Mouse (Mus musculus): ENCODE measurements around the gene Kctd11. TPM values are rescaled to one million over a fixed set of nuclear protein-coding genes. Genes with fewer than 3 reads are reported as not detected.

Gene Kctd11
- polyA plus RNA-seq, 1 experiment from 2014 or later: 7.7 TPM

DNA sequence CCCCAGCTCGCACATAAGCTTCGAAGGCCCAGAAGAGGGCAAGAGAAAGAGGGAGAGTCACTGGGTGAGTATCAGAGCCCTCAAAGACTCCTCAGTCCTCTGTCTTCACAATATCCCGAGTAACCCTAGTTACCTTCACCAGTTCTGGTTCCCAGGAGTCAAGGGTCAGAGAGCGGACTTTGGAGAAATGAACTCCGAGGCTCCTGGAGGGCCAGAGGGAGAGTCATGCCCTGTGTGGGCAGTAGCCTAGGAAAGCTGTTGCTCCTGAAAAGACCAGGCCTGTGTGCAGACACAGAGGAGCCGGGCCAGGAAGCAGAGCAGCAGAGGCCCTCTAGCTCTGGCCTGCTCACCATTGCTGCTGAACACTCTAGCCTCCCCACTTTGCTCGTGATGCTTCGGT, 3.5 kb upstream of the Kctd11 start:
- Histone ChIP-seq H3K27me3 (ENCODE audit: insufficient read depth, low read length) (no peaks in the 10 kb centered on the region), H3K4me3 (replicated peaks; ENCODE audit: low read depth, low read length) (no peak overlapping the region), H3K9ac (ENCODE audit: low read depth, low read length) (no peak overlapping the region), H3K4me1 (replicated peaks; ENCODE audit: insufficient read depth, low read length) (peaks cover 11% of the 10 kb centered on the region; the same call in 1 of the 2 replicates), H3K9me3 (replicated peaks; ENCODE audit: low read length) (no peaks in the 10 kb centered on the region), H3K27ac (peak overlapping the region; percentile 2; the same call in 1 of the 2 replicates), H3K4me2 (ENCODE audit: low read length) (peak overlapping the region; percentile 30; the same call in 1 of the 2 replicates), H3K36me3 (ENCODE audit: insufficient read depth, low read length) (no peaks in the 10 kb centered on the region)
- no peak for TF ChIP-seq CTCF (IDR thresholded peaks at IDR 0.05; ENCODE audit: low read depth)
- DNase-seq (ENCODE audit: low spot score): no peak
- 66% methylated on average over 8 of the region's 8 CpGs for WGBS
- ATAC-seq (replicated peaks; ENCODE audit: low FRiP score, low read depth): no peak

DNA sequence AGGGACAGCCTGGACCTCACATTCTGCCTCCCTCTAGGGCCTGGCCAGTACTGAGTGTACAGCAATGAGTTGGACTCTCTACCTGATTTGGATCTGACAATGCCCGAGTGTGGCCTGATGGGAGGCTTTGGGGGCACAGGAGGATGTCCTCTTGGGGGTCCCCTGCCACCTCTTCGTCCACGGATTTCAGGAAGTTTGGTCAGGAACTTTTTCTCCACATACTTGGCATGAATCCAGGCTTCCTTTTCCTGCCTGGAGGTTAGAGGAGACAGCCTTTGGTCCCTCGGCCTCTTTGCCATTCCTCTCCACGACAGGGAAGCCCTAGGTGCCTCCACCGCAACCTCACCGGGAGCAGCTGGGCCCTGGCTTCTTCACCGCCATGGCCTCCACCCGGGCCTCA, 3.0 kb upstream of the Kctd11 start:
- peaks cover 15% of the 10 kb centered on the region for H3K4me1 ChIP-seq (replicated peaks; ENCODE audit: insufficient read depth, low read length)
- no peaks in the 10 kb centered on the region for H3K9me3 ChIP-seq (replicated peaks; ENCODE audit: low read length)
- H3K4me3 ChIP-seq (replicated peaks; ENCODE audit: low read depth, low read length): no peak overlapping the region
- ATAC-seq (replicated peaks; ENCODE audit: low FRiP score, low read depth): no peak
- no peak for DNase-seq (ENCODE audit: low spot score)
- H3K27me3 ChIP-seq (ENCODE audit: insufficient read depth, low read length): no peaks in the 10 kb centered on the region
- no peak overlapping the region for H3K9ac ChIP-seq (ENCODE audit: low read depth, low read length)
- 48% methylated on average over 9 of the region's 9 CpGs for WGBS
- H3K27ac ChIP-seq: peak overlapping the region; percentile 2; the same call in 1 of the 2 replicates
- no peak for TF ChIP-seq CTCF (IDR thresholded peaks at IDR 0.05; ENCODE audit: low read depth)
- H3K36me3 ChIP-seq (ENCODE audit: insufficient read depth, low read length): no peaks in the 10 kb centered on the region
- H3K4me2 ChIP-seq (ENCODE audit: low read length): peak overlapping the region; percentile 30; the same call in 1 of the 2 replicates

DNA sequence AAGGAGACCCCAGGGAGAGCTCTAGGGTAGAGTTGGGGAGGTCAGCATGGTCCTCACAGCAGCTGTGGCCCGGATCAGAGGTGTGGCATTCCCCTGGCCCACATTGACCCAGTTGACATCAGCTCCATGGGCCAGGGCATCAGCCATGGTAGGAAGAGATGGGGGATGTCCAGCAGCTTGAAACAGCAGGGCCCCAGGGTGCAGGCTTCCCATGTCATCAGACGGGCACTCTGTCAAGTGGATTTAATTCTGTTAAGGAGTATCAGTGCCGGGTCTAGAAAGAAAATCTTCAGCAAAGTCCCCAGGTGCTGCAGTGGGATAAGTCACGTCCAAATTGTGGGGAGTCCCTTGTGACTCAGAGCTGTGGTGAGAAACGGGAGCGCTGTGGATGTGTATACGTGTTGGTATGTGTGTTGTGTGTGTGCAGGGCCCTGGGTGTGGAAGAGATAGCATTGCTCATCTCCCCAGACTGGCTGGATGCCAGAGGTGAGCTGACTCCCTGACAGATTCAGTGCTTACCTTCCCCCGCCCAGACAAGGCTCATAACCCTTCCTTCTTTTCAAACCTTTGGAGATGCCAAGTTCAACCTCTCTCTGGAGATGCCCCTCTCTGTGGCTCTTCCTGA, 2.4 kb upstream of the Kctd11 start:
- 82% methylated on average over 8 of the region's 8 CpGs for WGBS
- Histone ChIP-seq H3K9ac (ENCODE audit: low read depth, low read length) (no peak overlapping the region), H3K27ac (peak overlapping the region; percentile 2; the same call in 1 of the 2 replicates), H3K4me3 (replicated peaks; ENCODE audit: low read depth, low read length) (no peak overlapping the region), H3K4me2 (ENCODE audit: low read length) (no peak overlapping the region), H3K4me1 (replicated peaks; ENCODE audit: insufficient read depth, low read length) (peaks cover 21% of the 10 kb centered on the region), H3K36me3 (ENCODE audit: insufficient read depth, low read length) (no peaks in the 10 kb centered on the region), H3K9me3 (replicated peaks; ENCODE audit: low read length) (no peaks in the 10 kb centered on the region), H3K27me3 (ENCODE audit: insufficient read depth, low read length) (no peaks in the 10 kb centered on the region)
- no peak for ATAC-seq (replicated peaks; ENCODE audit: low FRiP score, low read depth)
- DNase-seq (ENCODE audit: low spot score): no peak
- no peak for TF ChIP-seq CTCF (IDR thresholded peaks at IDR 0.05; ENCODE audit: low read depth)

DNA sequence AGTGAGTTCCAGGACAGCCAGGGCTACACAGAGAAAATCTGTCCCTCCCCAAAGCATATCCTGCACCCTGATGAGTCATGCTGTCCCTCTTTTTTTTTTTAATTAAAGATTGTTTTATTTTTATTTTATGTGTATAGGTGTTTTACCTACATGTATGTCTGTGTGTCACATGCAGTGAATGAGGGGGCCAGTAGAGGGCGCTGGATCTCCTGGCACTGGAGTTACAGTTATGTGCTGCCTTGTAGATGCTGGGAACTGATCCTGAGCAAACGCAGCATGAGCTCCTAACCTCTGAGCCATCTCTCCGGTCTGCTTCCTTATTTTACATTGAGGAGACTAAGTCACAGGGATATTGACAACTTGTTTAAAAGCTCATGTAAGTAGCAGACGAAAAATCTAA, 1.9 kb upstream of the Kctd11 start:
- Histone ChIP-seq H3K27ac (no peak overlapping the region), H3K9me3 (replicated peaks; ENCODE audit: low read length) (no peaks in the 10 kb centered on the region), H3K27me3 (ENCODE audit: insufficient read depth, low read length) (no peaks in the 10 kb centered on the region), H3K36me3 (ENCODE audit: insufficient read depth, low read length) (no peaks in the 10 kb centered on the region), H3K4me3 (replicated peaks; ENCODE audit: low read depth, low read length) (no peak overlapping the region), H3K4me1 (replicated peaks; ENCODE audit: insufficient read depth, low read length) (peaks cover 22% of the 10 kb centered on the region), H3K9ac (ENCODE audit: low read depth, low read length) (no peak overlapping the region), H3K4me2 (ENCODE audit: low read length) (no peak overlapping the region)
- WGBS: 72% methylated on average over 4 of the region's 4 CpGs
- ATAC-seq (replicated peaks; ENCODE audit: low FRiP score, low read depth) (no peak), DNase-seq (ENCODE audit: low spot score) (no peak)
- peak; percentile 58 for TF ChIP-seq CTCF (IDR thresholded peaks at IDR 0.05; ENCODE audit: low read depth)

DNA sequence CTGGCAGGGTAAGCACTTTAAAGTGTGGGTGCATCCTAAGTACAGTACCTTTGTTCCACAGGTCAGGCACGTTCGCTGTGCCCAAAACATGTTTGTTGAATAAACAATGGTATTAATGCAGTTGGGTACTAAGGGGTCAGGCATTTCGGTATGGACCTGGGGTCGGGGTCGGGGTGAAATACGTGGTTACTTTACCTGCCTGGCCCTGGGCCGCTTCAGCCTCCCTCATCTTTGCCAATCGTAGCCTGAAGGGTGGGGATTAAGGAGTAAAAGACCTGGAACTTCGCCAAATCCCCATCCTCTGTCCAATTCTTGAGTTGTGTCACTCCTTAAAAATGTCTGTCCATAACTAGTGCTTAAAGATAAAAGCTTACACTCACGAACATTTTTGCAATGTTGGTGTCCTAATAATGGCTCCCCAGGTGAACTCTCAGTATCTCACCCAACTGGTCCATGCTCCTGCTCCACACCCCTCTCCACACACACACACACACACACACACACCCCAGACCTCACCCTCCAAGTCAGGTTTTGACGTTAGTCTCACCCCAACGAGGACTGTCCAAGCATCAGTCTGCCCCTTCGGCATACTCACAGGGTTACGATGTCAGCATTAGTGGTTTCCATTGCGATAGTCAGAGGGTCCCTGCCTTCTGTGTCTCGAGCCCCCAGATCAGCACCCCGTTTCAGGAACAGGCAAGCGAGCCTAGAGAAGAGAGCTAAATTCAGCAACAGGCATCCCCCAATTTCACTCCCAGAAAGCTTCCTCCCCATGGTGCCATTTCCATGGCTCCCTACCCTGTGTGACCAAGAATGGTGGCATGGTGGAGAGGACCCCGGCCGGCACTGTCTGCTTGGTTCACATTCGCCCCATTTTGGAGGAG, 823 bp upstream of the Kctd11 start:
- Histone ChIP-seq H3K9me3 (replicated peaks; ENCODE audit: low read length) (no peaks in the 10 kb centered on the region), H3K36me3 (ENCODE audit: insufficient read depth, low read length) (no peaks in the 10 kb centered on the region), H3K4me1 (replicated peaks; ENCODE audit: insufficient read depth, low read length) (peaks cover 27% of the 10 kb centered on the region), H3K9ac (ENCODE audit: low read depth, low read length) (peak overlapping the region; percentile 59), H3K27ac (peak overlapping the region; percentile 91), H3K4me2 (ENCODE audit: low read length) (peak overlapping the region; percentile 82), H3K4me3 (replicated peaks; ENCODE audit: low read depth, low read length) (peak overlapping the region; percentile 46), H3K27me3 (ENCODE audit: insufficient read depth, low read length) (no peaks in the 10 kb centered on the region)
- no peak for TF ChIP-seq CTCF (IDR thresholded peaks at IDR 0.05; ENCODE audit: low read depth)
- peak; percentile 2; the same call in 1 of the 2 replicates for ATAC-seq (replicated peaks; ENCODE audit: low FRiP score, low read depth)
- WGBS: 53% methylated on average over 21 of the region's 21 CpGs
- DNase-seq (ENCODE audit: low spot score): no peak

DNA sequence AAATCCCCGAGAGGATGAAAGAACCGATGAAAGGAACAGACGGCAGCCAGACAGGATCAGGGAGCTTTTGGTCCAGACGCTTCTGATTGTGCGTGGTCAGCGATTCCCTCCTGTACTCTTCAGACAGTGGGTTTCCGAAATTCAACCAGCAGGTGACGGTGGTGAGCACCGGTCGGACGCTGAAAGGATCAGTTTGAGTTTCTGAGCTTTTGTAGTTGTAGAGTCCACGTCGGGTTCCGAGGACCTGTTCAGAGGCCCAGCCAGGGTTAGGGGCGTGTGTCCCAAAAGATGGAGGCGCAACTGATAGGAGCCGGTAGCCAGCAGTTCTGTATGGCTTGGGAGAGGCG, 727 bp downstream of the Kctd11 start:
- Histone ChIP-seq H3K36me3 (ENCODE audit: insufficient read depth, low read length) (no peaks in the 10 kb centered on the region), H3K4me1 (replicated peaks; ENCODE audit: insufficient read depth, low read length) (peaks cover 27% of the 10 kb centered on the region), H3K4me3 (replicated peaks; ENCODE audit: low read depth, low read length) (peak overlapping the region; percentile 46), H3K27ac (peak overlapping the region; percentile 91), H3K4me2 (ENCODE audit: low read length) (peak overlapping the region; percentile 82), H3K27me3 (ENCODE audit: insufficient read depth, low read length) (no peaks in the 10 kb centered on the region), H3K9me3 (replicated peaks; ENCODE audit: low read length) (no peaks in the 10 kb centered on the region), H3K9ac (ENCODE audit: low read depth, low read length) (peak overlapping the region; percentile 59)
- ATAC-seq (replicated peaks; ENCODE audit: low FRiP score, low read depth): peak; percentile 38; the same call in 1 of the 2 replicates
- WGBS: under 1% methylated on average over 18 of the region's 18 CpGs
- DNase-seq (ENCODE audit: low spot score): peak; percentile 92
- peak; percentile 82 for TF ChIP-seq CTCF (IDR thresholded peaks at IDR 0.05; ENCODE audit: low read depth)
